Mouse (Mus musculus) limb, embryonic 12.5 days (tissue): ENCODE data around the gene Mon2. TPM values are rescaled to one million over a fixed set of nuclear protein-coding genes. Genes with fewer than 3 reads are reported as not detected.

ENCODE experiments used
- microRNA counts: library from miRNA; unstranded; fragments of <30 nt; microRNA quantifications from one replicate; lab custom pipeline; 2017
- microRNA-seq: library from miRNA; unstranded; fragments of <30 nt; microRNA quantifications from one replicate; pipeline ENCODE4, GENCODE M21; 2017
- polyA plus RNA-seq: library from polyadenylated mRNA; unstranded; fragments of >200 nt; fragmentation: Nextera tagmentation; extraction: Ambion mirVana; gene quantifications from 2 replicates; pipeline ENCODE4 v1.2.1, GENCODE M21; 2016

The Mon2 gene
- polyA plus RNA-seq, 1 experiment from 2014 or later = 42.5 TPM

MicroRNA genes within 50 kb of the gene (microRNA counts, 519-probe panel; counts per million panel counts)
- microRNA mmu-let-7i (lab: Ali Mortazavi, UCI) = 8,074 counts per million, percentile 90 among the panel's probes with 10 or more counts

Small RNA genes within 50 kb of the gene (microRNA-seq; reads per million reads assigned to microRNA genes)
- gene Mirlet7i = 19,760 reads per million, percentile 96 among the genes with 10 or more reads in this experiment

Other genes with a start within 250 kb of the Mon2 start
- 68.0 and 69.9 TPM in 2 replicates for gene Usp15, start 120.5 kb upstream of the Mon2 start, polyA plus RNA-seq
- gene Fam19a2, start 187.5 kb upstream of the Mon2 start, polyA plus RNA-seq = 5.9 and 6.0 TPM in 2 replicates